Mouse (Mus musculus): ENCODE measurements around the gene Bspry. TPM values are rescaled to one million over a fixed set of nuclear protein-coding genes. Genes with fewer than 3 reads are reported as not detected.

Gene Bspry
- polyA plus RNA-seq, 1 experiment from 2014 or later: 19.4 TPM

DNA sequence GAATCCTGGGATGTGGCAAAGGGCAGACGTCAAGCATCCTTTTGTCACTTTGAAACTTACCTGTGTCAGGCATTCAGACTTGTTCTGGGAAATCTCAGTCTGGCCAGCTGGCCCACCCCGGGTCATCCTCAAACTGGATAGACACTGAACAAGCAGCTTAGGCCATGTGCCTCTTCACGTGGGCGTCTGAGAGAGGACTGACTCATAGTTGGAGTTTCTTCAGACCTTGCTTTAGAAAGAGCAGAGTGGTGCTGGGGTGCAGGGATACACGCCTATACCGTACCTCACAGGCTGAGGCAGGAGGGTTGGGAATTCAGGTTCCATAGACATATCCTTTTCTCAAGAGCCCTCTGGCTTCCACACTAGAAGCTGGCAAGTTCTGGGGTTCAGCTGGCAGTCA is 63.9 kb downstream of the Bspry start:
- no peaks in the 10 kb centered on the region for H3K9me3 ChIP-seq (ENCODE audit: control insufficient read depth, low read depth, low read length)
- 82% methylated on average over 6 of the region's 6 CpGs for WGBS

GRCm38 (mm10) chr4:62544801-62545200 is 64.9 kb downstream of the Bspry start:
- H3K4me1 ChIP-seq (ENCODE audit: control insufficient read depth, insufficient read depth, low read length): no peaks in the 10 kb centered on the region
- no peak overlapping the region for H3K4me2 ChIP-seq (replicated peaks; ENCODE audit: low read depth, low read length)
- H3K9ac ChIP-seq (replicated peaks; ENCODE audit: low read depth, low read length): no peak overlapping the region
- ATAC-seq (ENCODE audit: insufficient number of reproducible peaks, insufficient read depth, low FRiP score, low read depth): no peak
- H3K27ac ChIP-seq (ENCODE audit: low read length): no peak overlapping the region
- H3K27me3 ChIP-seq (ENCODE audit: control insufficient read depth, insufficient read depth, low read length): no peaks in the 10 kb centered on the region
- H3K9me3 ChIP-seq (ENCODE audit: control insufficient read depth, low read depth, low read length): no peaks in the 10 kb centered on the region
- H3K36me3 ChIP-seq (ENCODE audit: control insufficient read depth, insufficient read depth, low read length): no peaks in the 10 kb centered on the region
- no peak overlapping the region for H3K4me3 ChIP-seq (ENCODE audit: low read depth, low read length)

More for the DNA sequence above, 63.9 kb downstream of the Bspry start:
- no peak overlapping the region for H3K27ac ChIP-seq (ENCODE audit: low read length)
- H3K27me3 ChIP-seq (ENCODE audit: control insufficient read depth, insufficient read depth, low read length): no peaks in the 10 kb centered on the region
- H3K4me3 ChIP-seq (ENCODE audit: low read depth, low read length): no peak overlapping the region
- ATAC-seq (ENCODE audit: insufficient number of reproducible peaks, insufficient read depth, low FRiP score, low read depth): no peak
- H3K4me1 ChIP-seq (ENCODE audit: control insufficient read depth, insufficient read depth, low read length): no peaks in the 10 kb centered on the region
- H3K4me2 ChIP-seq (replicated peaks; ENCODE audit: low read depth, low read length): no peak overlapping the region
- no peak overlapping the region for H3K9ac ChIP-seq (replicated peaks; ENCODE audit: low read depth, low read length)
- no peaks in the 10 kb centered on the region for H3K36me3 ChIP-seq (ENCODE audit: control insufficient read depth, insufficient read depth, low read length)

Other genes with a start within 250 kb of the Bspry start
- 13.4 and 14.6 TPM in 2 replicates for gene Zfp37, start 249.0 kb upstream of the Bspry start, polyA plus RNA-seq (2014; fragmentation: Nextera tagmentation; extraction: Ambion mirVana)
- 18.1 and 20.8 TPM in 2 replicates for gene Slc31a2, start 217.5 kb upstream of the Bspry start, polyA plus RNA-seq (2014; fragmentation: Nextera tagmentation; extraction: Ambion mirVana)
- 27.1 and 28.6 TPM in 2 replicates for gene Fkbp15, start 119.5 kb upstream of the Bspry start, polyA plus RNA-seq (2014; fragmentation: Nextera tagmentation; extraction: Ambion mirVana)
- gene Slc31a1, start 119.3 kb upstream of the Bspry start, polyA plus RNA-seq (2014; fragmentation: Nextera tagmentation; extraction: Ambion mirVana): 41.2 and 45.5 TPM in 2 replicates
- gene Cdc26, start 71.4 kb upstream of the Bspry start, polyA plus RNA-seq (2014; fragmentation: Nextera tagmentation; extraction: Ambion mirVana): 174 and 186 TPM in 2 replicates
- 23.7 and 25.3 TPM in 2 replicates for gene Prpf4, start 71.3 kb upstream of the Bspry start, polyA plus RNA-seq (2014; fragmentation: Nextera tagmentation; extraction: Ambion mirVana)
- not detected in 2 replicates for gene Rnf183, start 44.8 kb upstream of the Bspry start, polyA plus RNA-seq (2014; fragmentation: Nextera tagmentation; extraction: Ambion mirVana)
- 10.9 and 11.0 TPM in 2 replicates for gene Wdr31, start 9.2 kb upstream of the Bspry start, polyA plus RNA-seq (2014; fragmentation: Nextera tagmentation; extraction: Ambion mirVana)
- 18.7 and 21.2 TPM in 2 replicates for gene Hdhd3, start 23.4 kb downstream of the Bspry start, polyA plus RNA-seq (2014; fragmentation: Nextera tagmentation; extraction: Ambion mirVana)
- 126 and 136 TPM in 2 replicates for gene Alad, start 39.9 kb downstream of the Bspry start, polyA plus RNA-seq (2014; fragmentation: Nextera tagmentation; extraction: Ambion mirVana)
- gene Pole3, start 45.0 kb downstream of the Bspry start, polyA plus RNA-seq (2014; fragmentation: Nextera tagmentation; extraction: Ambion mirVana): 73.5 and 79.8 TPM in 2 replicates
- 0.49 and 0.88 TPM in 2 replicates for gene 4933430I17Rik, start 45.3 kb downstream of the Bspry start, polyA plus RNA-seq (2014; fragmentation: Nextera tagmentation; extraction: Ambion mirVana)
- 38.2 and 42.0 TPM in 2 replicates for gene Rgs3, start 79.8 kb downstream of the Bspry start, polyA plus RNA-seq (2014; fragmentation: Nextera tagmentation; extraction: Ambion mirVana)

Data from stomach, embryonic 14.5 days (tissue).